Mouse (Mus musculus): ENCODE data around the gene C2cd4a. TPM values are rescaled to one million over a fixed set of nuclear protein-coding genes. Genes with fewer than 3 reads are reported as not detected.
A peak's percentile ranks its signal among the peaks of the same experiment; 100 is the strongest.

Gene C2cd4a
- polyA plus RNA-seq (2012; rRNA removed): 0.11 and 0.34 TPM in 2 replicates

GRCm38 (mm10) chr9:67832046-67832605 lies at the start of gene C2cd4a:
Gene C2cd4a (minus strand): TSS chr9:67832330.
- DNase-seq (ENCODE audit: extremely low spot score in 1 of 2, low spot score in 1 of 2): no peak

GRCm38 (mm10) chr9:67878197-67878769 lies 46.2 kb upstream of the C2cd4a start:
- DNase-seq (ENCODE audit: extremely low spot score in 1 of 2, low spot score in 1 of 2): no peak

- no peak for DNase-seq (ENCODE audit: extremely low spot score in 1 of 2, low spot score in 1 of 2)
These were observed 45.1 kb upstream of the C2cd4a start for GRCm38 (mm10) chr9:67877081-67877718.

GRCm38 (mm10) chr9:67875337-67875736 lies 43.2 kb upstream of the C2cd4a start:
- DNase-seq (ENCODE audit: extremely low spot score in 1 of 2, low spot score in 1 of 2): peak in 1 of 2 experiments; percentile 59

- no peak for DNase-seq (ENCODE audit: extremely low spot score in 1 of 2, low spot score in 1 of 2)
These were observed 42.5 kb upstream of the C2cd4a start for GRCm38 (mm10) chr9:67874522-67875222.

GRCm38 (mm10) chr9:67869691-67870450 lies 37.7 kb upstream of the C2cd4a start:
- DNase-seq (ENCODE audit: extremely low spot score in 1 of 2, low spot score in 1 of 2): peak; percentile 29 to 63

- DNase-seq (ENCODE audit: extremely low spot score in 1 of 2, low spot score in 1 of 2): no peak
These were observed 35.3 kb upstream of the C2cd4a start for GRCm38 (mm10) chr9:67867411-67867810.

GRCm38 (mm10) chr9:67865411-67865810 lies 33.3 kb upstream of the C2cd4a start:
- DNase-seq (ENCODE audit: extremely low spot score in 1 of 2, low spot score in 1 of 2): no peak

GRCm38 (mm10) chr9:67864011-67864410 lies 31.9 kb upstream of the C2cd4a start:
- no peak for DNase-seq (ENCODE audit: extremely low spot score in 1 of 2, low spot score in 1 of 2)

- DNase-seq (ENCODE audit: extremely low spot score in 1 of 2, low spot score in 1 of 2): no peak
These were observed 31.2 kb upstream of the C2cd4a start for GRCm38 (mm10) chr9:67863332-67863731.

- no peak for DNase-seq (ENCODE audit: extremely low spot score in 1 of 2, low spot score in 1 of 2)
These were observed 28.1 kb upstream of the C2cd4a start for GRCm38 (mm10) chr9:67860273-67860672.

- DNase-seq (ENCODE audit: extremely low spot score in 1 of 2, low spot score in 1 of 2): no peak
These were observed 19.0 kb upstream of the C2cd4a start for GRCm38 (mm10) chr9:67851150-67851549.

- DNase-seq (ENCODE audit: extremely low spot score in 1 of 2, low spot score in 1 of 2): no peak
These were observed 17.7 kb upstream of the C2cd4a start for GRCm38 (mm10) chr9:67849846-67850245.

GRCm38 (mm10) chr9:67849397-67849796 lies 17.3 kb upstream of the C2cd4a start:
- no peak for DNase-seq (ENCODE audit: extremely low spot score in 1 of 2, low spot score in 1 of 2)

GRCm38 (mm10) chr9:67847606-67848005 lies 15.5 kb upstream of the C2cd4a start:
- DNase-seq (ENCODE audit: extremely low spot score in 1 of 2, low spot score in 1 of 2): no peak

GRCm38 (mm10) chr9:67846089-67846488 lies 14.0 kb upstream of the C2cd4a start:
- no peak for DNase-seq (ENCODE audit: extremely low spot score in 1 of 2, low spot score in 1 of 2)

- DNase-seq (ENCODE audit: extremely low spot score in 1 of 2, low spot score in 1 of 2): no peak
These were observed 13.5 kb upstream of the C2cd4a start for GRCm38 (mm10) chr9:67845648-67846047.

GRCm38 (mm10) chr9:67845012-67845411 lies 12.9 kb upstream of the C2cd4a start:
- DNase-seq (ENCODE audit: extremely low spot score in 1 of 2, low spot score in 1 of 2): no peak

GRCm38 (mm10) chr9:67842797-67843196 lies 10.7 kb upstream of the C2cd4a start:
- DNase-seq (ENCODE audit: extremely low spot score in 1 of 2, low spot score in 1 of 2): no peak

GRCm38 (mm10) chr9:67839981-67840859 lies 8.1 kb upstream of the C2cd4a start, which contains the start of gene Vps13c:
Gene Vps13c (plus strand): TSS chr9:67840396.
- DNase-seq (ENCODE audit: extremely low spot score in 1 of 2, low spot score in 1 of 2): peak; percentile 36 to 74
